Mouse (Mus musculus): ENCODE measurements around the gene Foxe3. TPM values are rescaled to one million over a fixed set of nuclear protein-coding genes. Genes with fewer than 3 reads are reported as not detected.

The Foxe3 gene
- total RNA-seq (2023), result not detected

GRCm38 (mm10) chr4:114925917-114926312 lies at the start of gene Foxe3:
Foxe3 (minus strand) TSS chr4:114926013.

GRCm38 (mm10) chr4:114908829-114909601 lies 16.8 kb downstream of the Foxe3 start, which contains the start of gene Foxd2:
Foxd2 (minus strand) TSS chr4:114908873.

Other genes with a start within 250 kb of the Foxe3 start
- gene Gm12830, start 104.3 kb downstream of the Foxe3 start, total RNA-seq (2023), result not detected
- under 1 TPM; 0.51 to 0.79 TPM for gene Foxd2, start 17.1 kb downstream of the Foxe3 start, total RNA-seq (2023)
- gene Cmpk1, start 61.2 kb upstream of the Foxe3 start, total RNA-seq (2023), result 10 to 100 TPM; 59.8 to 75.4 TPM
- 10 to 100 TPM; 18.4 to 19.5 TPM for gene Stil, start 74.1 kb upstream of the Foxe3 start, total RNA-seq (2023)
- 10 to 100 TPM in 1 of 2 experiments, 1 to 10 TPM in 1; 3.8 to 10.7 TPM for gene Tal1, start 130.4 kb upstream of the Foxe3 start, total RNA-seq (2023)
- 1 to 10 TPM; 3.3 to 6.0 TPM for gene Pdzk1ip1, start 162.7 kb upstream of the Foxe3 start, total RNA-seq (2023)
- not detected for gene Cyp4x1, start 208.3 kb upstream of the Foxe3 start, total RNA-seq (2023)